Mouse (Mus musculus) CH12.LX (cell line): ENCODE results near the gene Rbfox1. TPM values are rescaled to one million over a fixed set of nuclear protein-coding genes. Genes with fewer than 3 reads are reported as not detected.

Experiments used
- DNase-seq: peaks from one replicate; pipeline ENCODE4 v3.0.0-alpha.2; 2013; ENCODE audit errors: extremely low read depth
- H3K27ac ChIP-seq: 2 replicates; pipeline ENCODE4 v1.5.1; 2012; ENCODE audit warnings: low read depth, mild to moderate bottlenecking, control low read depth, moderate library complexity; ENCODE audit not compliant: insufficient read depth
- H3K27me3 ChIP-seq: replicated peaks from 2 replicates; pipeline ENCODE3; 2012; ENCODE audit warnings: inconsistent platforms
- H3K36me3 ChIP-seq, 2 experiments: replicated peaks in 1 of 2; 2 replicates each; pipeline versions ENCODE3 to v1.6.1; 2012; ENCODE audit warnings: inconsistent platforms in 1 of 2, low read length in 1 of 2, mild to moderate bottlenecking in 1 of 2, mixed read lengths in 1 of 2, moderate library complexity in 1 of 2; ENCODE audit not compliant: control insufficient read depth in 1 of 2, insufficient read depth in 1 of 2
- H3K4me1 ChIP-seq, 2 experiments: 2 replicates each; pipeline ENCODE4 v1.6.1; 2012; ENCODE audit warnings: inconsistent platforms in 1 of 2, moderate library complexity in 1 of 2; ENCODE audit not compliant: insufficient read depth in 2 of 2, control insufficient read depth in 1 of 2
- H3K4me2 ChIP-seq: 2 replicates; pipeline ENCODE4 v1.6.1; 2012; ENCODE audit warnings: low read depth, mild to moderate bottlenecking, control low read depth; ENCODE audit not compliant: poor library complexity, insufficient read depth, severe bottlenecking
- H3K4me3 ChIP-seq, 3 experiments: fragments of 150-350 bp in 1 of 3; sonication (generic) in 1 of 3; replicated peaks in 1 of 3; 2 replicates each; pipeline versions ENCODE3 to v1.5.1; 2011 to 2012; ENCODE audit warnings: low read depth in 2 of 3, low read length in 2 of 3, mild to moderate bottlenecking in 2 of 3, moderate library complexity in 2 of 3, control low read depth in 1 of 3, improper control_type of control experiment in 1 of 3, inconsistent platforms in 1 of 3, mixed read lengths in 1 of 3; ENCODE audit not compliant: poor library complexity in 1 of 3
- H3K79me2 ChIP-seq: replicated peaks from 2 replicates; pipeline ENCODE4 v1.6.1; 2012; ENCODE audit warnings: mild to moderate bottlenecking, moderate library complexity; ENCODE audit not compliant: control insufficient read depth, poor library complexity, insufficient read depth, severe bottlenecking; ENCODE audit errors: extremely low read depth
- H3K9ac ChIP-seq: 2 replicates; pipeline ENCODE4 v1.6.1; 2012; ENCODE audit warnings: low read depth, mild to moderate bottlenecking, control low read depth, moderate library complexity; ENCODE audit not compliant: insufficient read depth
- H3K9me3 ChIP-seq: replicated peaks from 2 replicates; pipeline ENCODE3; 2012; ENCODE audit warnings: low read length, inconsistent platforms, mixed read lengths
- BHLHE40 ChIP-seq: IDR thresholded peaks from 2 replicates; pipeline ENCODE4 v1.6.1; 2011; ENCODE audit warnings: mild to moderate bottlenecking, low read depth, low read length, improper control_type of control experiment
- CHD1 ChIP-seq: IDR thresholded peaks from 2 replicates; pipeline ENCODE4 v1.6.1; 2012; ENCODE audit warnings: low read depth, low read length, improper control_type of control experiment, inconsistent platforms
- CTCF ChIP-seq, 2 experiments: IDR thresholded peaks in 1 of 2; conservative IDR thresholded peaks in 1 of 2; 2 replicates each; pipeline ENCODE4 v1.5.1; 2011 to 2012; ENCODE audit warnings: low read depth in 2 of 2, low read length in 2 of 2, improper control_type of control experiment in 1 of 2, inconsistent platforms in 1 of 2, mild to moderate bottlenecking in 1 of 2, moderate library complexity in 1 of 2
- E2F4 ChIP-seq: IDR thresholded peaks from 2 replicates; pipeline ENCODE4 v1.6.1; 2011; ENCODE audit warnings: low read depth, low read length, improper control_type of control experiment; ENCODE audit not compliant: insufficient replicate concordance
- GABPA ChIP-seq: IDR thresholded peaks from 2 replicates; pipeline ENCODE4 v1.6.1; 2012; ENCODE audit warnings: low read depth, low read length, improper control_type of control experiment, inconsistent platforms; ENCODE audit not compliant: insufficient replicate concordance
- HCFC1 ChIP-seq: IDR thresholded peaks from 2 replicates; pipeline ENCODE4 v1.6.1; 2012; ENCODE audit warnings: low read depth, mild to moderate bottlenecking, inconsistent platforms, low read length, improper control_type of control experiment
- IRF4 ChIP-seq: IDR thresholded peaks from 2 replicates; pipeline ENCODE4 v1.6.1; 2014; ENCODE audit warnings: low read depth, mild to moderate bottlenecking, inconsistent platforms, low read length, improper control_type of control experiment
- JUND ChIP-seq: conservative IDR thresholded peaks from 2 replicates; pipeline ENCODE4 v1.6.1; 2011; ENCODE audit warnings: low read depth, low read length, improper control_type of control experiment
- KAT2A ChIP-seq: IDR thresholded peaks from 2 replicates; pipeline ENCODE4 v1.6.1; 2012; ENCODE audit warnings: low read length, improper control_type of control experiment, inconsistent platforms; ENCODE audit not compliant: insufficient replicate concordance
- MAFK ChIP-seq: IDR thresholded peaks from 2 replicates; pipeline ENCODE4 v1.6.1; 2011; ENCODE audit warnings: low read length, improper control_type of control experiment; ENCODE audit not compliant: insufficient replicate concordance
- MAZ ChIP-seq: IDR thresholded peaks from 2 replicates; pipeline ENCODE4 v1.6.1; 2012; ENCODE audit warnings: low read depth, mild to moderate bottlenecking, inconsistent platforms, low read length, improper control_type of control experiment, moderate library complexity
- MEF2A ChIP-seq: IDR thresholded peaks from 2 replicates; pipeline ENCODE4 v1.6.1; 2014; ENCODE audit warnings: low read depth, mild to moderate bottlenecking, inconsistent platforms, low read length, improper control_type of control experiment, borderline replicate concordance
- MXI1 ChIP-seq: IDR thresholded peaks from 2 replicates; pipeline ENCODE4 v1.6.1; 2011; ENCODE audit warnings: mild to moderate bottlenecking, low read depth, low read length, improper control_type of control experiment
- POLR2AphosphoS2 ChIP-seq: IDR thresholded peaks from 2 replicates; pipeline ENCODE4 v1.6.1; 2011; ENCODE audit warnings: low read depth, low read length, improper control_type of control experiment
- RAD21 ChIP-seq: IDR thresholded peaks from 2 replicates; pipeline ENCODE4 v1.6.1; 2011; ENCODE audit warnings: low read depth, mild to moderate bottlenecking, low read length, improper control_type of control experiment, moderate library complexity
- SIN3A ChIP-seq: IDR thresholded peaks from 2 replicates; pipeline ENCODE4 v1.6.1; 2012; ENCODE audit warnings: low read length, improper control_type of control experiment, inconsistent platforms
- USF2 ChIP-seq: conservative IDR thresholded peaks from 2 replicates; pipeline ENCODE4 v1.6.1; 2011; ENCODE audit warnings: low read depth, low read length, improper control_type of control experiment
- ZKSCAN1 ChIP-seq: IDR thresholded peaks from 2 replicates; pipeline ENCODE4 v1.6.1; 2012; ENCODE audit warnings: low read depth, inconsistent platforms, low read length, improper control_type of control experiment, borderline replicate concordance
- dilution Hi-C: fragments of 300-500 bp; cut with MboI; formaldehyde crosslinking; loops from 2 replicates; pipeline ENCODE4 v1.14.3; 2020; ENCODE audit warnings: low sequenced_read_pairs; ENCODE audit not compliant: extremely low pct_unique_long_range_greater_than_20kb, extremely low pct_ligation_motif_present
- in situ Hi-C: fragments of 300-500 bp; cut with MboI; formaldehyde crosslinking; loops from 3 replicates; pipeline ENCODE4 v1.14.3; 2019; ENCODE audit warnings: low sequenced_read_pairs, low pct_ligation_motif_present, low pct_unique_long_range_greater_than_20kb, mixed read lengths
- polyA plus RNA-seq: library from polyadenylated mRNA; unstranded; fragments of >175 nt; gene quantifications from 2 replicates; pipeline ENCODE4 v1.2.1, GENCODE M21; 2012; ENCODE audit warnings: low read depth; ENCODE audit not compliant: insufficient read length
- total RNA-seq, 2 experiments: library from RNA; depleted of rRNA; stranded (reverse); fragments of 300-350 nt in 1 of 2; fragments of >200 nt in 1 of 2; gene quantifications; 2 replicates each; pipeline ENCODE4 v1.2.3; 2012 to 2014

Rbfox1 gene
- total and polyA plus RNA-seq, 3 experiments, result not detected

DNA sequence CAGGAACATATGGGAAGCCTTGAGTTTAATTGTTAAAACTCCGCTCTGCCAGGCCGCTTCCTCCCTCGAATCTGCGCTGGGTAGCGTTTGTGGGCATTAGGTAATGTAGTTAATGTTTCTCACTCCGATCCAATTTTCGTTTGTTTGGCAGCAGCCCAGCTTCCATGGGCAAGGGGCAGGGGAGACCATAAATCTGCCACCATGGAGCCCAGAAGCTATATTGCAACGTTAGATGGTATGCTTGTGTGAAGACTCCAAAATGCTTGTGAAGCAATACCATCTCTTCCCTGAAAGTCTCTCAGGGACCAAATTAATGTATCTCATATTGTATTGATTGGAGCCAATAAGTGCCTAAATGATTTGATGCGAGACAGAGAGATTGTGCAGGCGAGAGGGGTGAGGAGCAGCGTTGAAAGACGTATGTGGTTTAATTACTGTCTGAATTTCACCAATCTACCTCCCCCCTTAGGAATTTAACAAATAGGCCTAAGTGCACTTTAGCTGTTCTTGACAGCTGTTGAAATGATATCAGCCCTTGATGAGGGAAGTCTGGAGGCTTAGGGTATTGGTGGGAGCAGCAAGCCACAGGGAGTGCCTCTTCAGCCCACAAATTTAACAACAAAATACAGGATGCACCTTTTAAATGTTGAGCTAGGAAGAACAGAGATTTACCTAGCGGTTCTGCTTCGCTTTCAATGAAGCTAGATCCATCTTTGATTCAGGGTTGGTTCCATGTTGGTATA lies 884.5 kb downstream of the Rbfox1 start:
- Histone ChIP-seq H3K9ac (no peak overlapping the region), H3K4me1 (no peaks in the 10 kb centered on the region), H3K36me3 (no peaks in the 10 kb centered on the region), H3K79me2 (no peaks in the 10 kb centered on the region), H3K4me2 (no peak overlapping the region), H3K27ac (no peak overlapping the region), H3K27me3 (no peaks in the 10 kb centered on the region), H3K9me3 (peaks cover 72% of the 10 kb centered on the region), H3K4me3 (no peak overlapping the region)
- dilution Hi-C loops, result no loop called here
- DNase-seq, result no peak
- in situ Hi-C loops, result no loop called here
- TF ChIP-seq RAD21 (no peak), E2F4 (no peak), CTCF (conservative IDR thresholded peaks at IDR 0.05 in 1 of 2, IDR thresholded peaks at IDR 0.05 in 1 of 2; ENCODE audit: low read depth in 2 of 2, low read length in 2 of 2) (no peak), MAZ (no peak), KAT2A (no peak), MEF2A (no peak), MAFK (no peak), JUND (no peak), BHLHE40 (no peak), ZKSCAN1 (no peak), GABPA (no peak), MXI1 (no peak), SIN3A (no peak)
- TF ChIP-seq, all 38 proteins: peak for 0

DNA sequence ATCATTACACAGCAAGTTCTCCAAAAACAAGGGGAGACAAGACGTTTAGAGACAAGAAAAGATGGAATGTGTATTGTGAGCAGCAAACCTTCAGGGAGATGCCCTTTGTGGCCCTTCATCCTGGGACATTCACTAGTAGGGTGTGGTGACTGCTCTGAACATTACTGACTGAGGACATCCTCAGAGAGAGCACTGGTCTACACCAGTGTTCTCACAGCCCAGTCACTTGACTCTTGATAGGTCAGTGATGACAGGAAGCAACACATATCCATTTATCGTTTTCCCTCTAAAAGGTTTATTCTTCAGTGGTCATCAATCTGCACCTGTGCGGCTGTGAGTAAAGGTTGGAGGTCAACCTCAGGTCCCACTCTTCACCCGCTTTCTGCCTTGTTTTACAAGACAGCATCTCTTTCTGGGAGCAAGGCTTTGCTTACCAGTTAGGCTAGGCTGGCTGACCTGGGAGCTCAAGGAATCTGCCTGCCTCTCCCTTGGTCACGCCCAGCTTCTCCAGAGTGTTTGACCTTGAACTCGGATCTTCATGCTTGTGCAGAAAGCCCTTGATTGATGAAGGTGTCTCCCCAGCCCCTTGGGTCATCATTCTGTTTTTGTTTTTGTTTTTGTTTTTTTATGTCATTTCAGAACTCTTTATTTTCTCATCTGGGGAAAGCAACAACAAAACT lies 892.5 kb downstream of the Rbfox1 start:
- dilution Hi-C loops, result no loop called here
- Histone ChIP-seq H3K36me3 (no peaks in the 10 kb centered on the region), H3K4me1 (no peaks in the 10 kb centered on the region), H3K9me3 (peaks cover 71% of the 10 kb centered on the region), H3K4me2 (no peak overlapping the region), H3K4me3 (no peak overlapping the region), H3K27ac (no peak overlapping the region), H3K79me2 (no peaks in the 10 kb centered on the region), H3K9ac (no peak overlapping the region), H3K27me3 (no peaks in the 10 kb centered on the region)
- TF ChIP-seq USF2, result no peak
- no peak for TF ChIP-seq IRF4
- TF ChIP-seq POLR2AphosphoS2, result no peak
- TF ChIP-seq HCFC1, result no peak
- no peak for TF ChIP-seq RAD21
- no peak for TF ChIP-seq CHD1
- DNase-seq, result no peak
- in situ Hi-C loops, result no loop called here
